Mouse (Mus musculus): ENCODE results near the gene Ecpas. TPM values are rescaled to one million over a fixed set of nuclear protein-coding genes. Genes with fewer than 3 reads are reported as not detected.

Gene Ecpas
- total and polyA plus RNA-seq, 2 experiments from 2014 or later: 22.5 to 81.6 TPM

DNA sequence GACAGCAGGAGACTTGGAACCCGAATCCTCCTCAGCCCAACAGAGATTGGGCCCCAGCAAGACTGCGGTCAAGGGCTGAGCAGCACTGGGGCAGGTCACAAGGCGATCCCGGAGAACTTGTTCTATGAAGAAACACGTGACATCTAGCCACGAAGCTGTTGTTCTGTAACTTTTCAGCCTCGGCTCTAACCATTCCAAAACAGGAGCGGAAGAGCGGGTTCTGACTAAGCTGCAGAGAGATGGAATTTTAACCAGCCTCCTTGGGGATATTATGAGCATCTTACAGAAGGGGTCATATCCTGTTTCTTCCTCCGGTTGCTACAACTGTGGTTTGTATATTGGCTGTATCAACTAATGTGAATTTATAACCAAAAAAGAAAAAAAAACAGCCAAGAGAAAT, 163.4 kb downstream of the Ecpas start:
- 31% methylated on average over 10 of the region's 10 CpGs for WGBS
- H3K27me3 ChIP-seq (ENCODE audit: insufficient read depth, low read length): no peaks in the 10 kb centered on the region
- no peak for TF ChIP-seq CTCF (IDR thresholded peaks at IDR 0.05; ENCODE audit: low read depth)
- ATAC-seq: no peak
- H3K4me2 ChIP-seq (ENCODE audit: low read depth): peak overlapping the region; percentile 30; the same call in 1 of the 2 replicates
- no peaks in the 10 kb centered on the region for H3K9me3 ChIP-seq (ENCODE audit: low read length)
- H3K27ac ChIP-seq (ENCODE audit: low read depth, low read length): no peak overlapping the region
- H3K4me1 ChIP-seq (ENCODE audit: insufficient read depth): no peaks in the 10 kb centered on the region
- H3K4me3 ChIP-seq (ENCODE audit: low read depth, low read length): no peak overlapping the region
- no peak overlapping the region for H3K9ac ChIP-seq
- peak; percentile 14 for DNase-seq
- no peaks in the 10 kb centered on the region for H3K36me3 ChIP-seq (ENCODE audit: insufficient read depth)

Other genes starting within 250 kb of the Ecpas start
- 0.08 and 1.5 TPM in 2 replicates for gene Olfr267, start 125.0 kb downstream of the Ecpas start, total RNA-seq (2014; rRNA removed)
- 0.04 TPM in 1 of 2 replicates, not detected in the other for gene Olfr267, start 125.0 kb downstream of the Ecpas start, polyA plus RNA-seq (2015; fragmentation: Nextera tagmentation; extraction: Ambion mirVana)
- gene Zkscan16, start 30.9 kb upstream of the Ecpas start, total RNA-seq (2014; rRNA removed): 3.7 and 5.6 TPM in 2 replicates
- gene Zkscan16, start 30.9 kb upstream of the Ecpas start, polyA plus RNA-seq (2015; fragmentation: Nextera tagmentation; extraction: Ambion mirVana): 0.44 and 1.5 TPM in 2 replicates
- gene Ptgr1, start 74.4 kb upstream of the Ecpas start, total RNA-seq (2014; rRNA removed): 2.0 and 2.8 TPM in 2 replicates
- gene Ptgr1, start 74.4 kb upstream of the Ecpas start, polyA plus RNA-seq (2015; fragmentation: Nextera tagmentation; extraction: Ambion mirVana): 3.2 and 3.8 TPM in 2 replicates
- gene Dnajc25, start 82.3 kb upstream of the Ecpas start, total RNA-seq (2014; rRNA removed): 4.5 and 5.7 TPM in 2 replicates
- 4.6 and 8.5 TPM in 2 replicates for gene Dnajc25, start 82.3 kb upstream of the Ecpas start, polyA plus RNA-seq (2015; fragmentation: Nextera tagmentation; extraction: Ambion mirVana)
- gene Gm20503, start 90.5 kb upstream of the Ecpas start, total RNA-seq (2014; rRNA removed): not detected in 2 replicates
- 8.6 and 11.8 TPM in 2 replicates for gene Gm20503, start 90.5 kb upstream of the Ecpas start, polyA plus RNA-seq (2015; fragmentation: Nextera tagmentation; extraction: Ambion mirVana)
- 158 and 219 TPM in 2 replicates for gene Gng10, start 122.3 kb upstream of the Ecpas start, total RNA-seq (2014; rRNA removed)
- gene Gng10, start 122.3 kb upstream of the Ecpas start, polyA plus RNA-seq (2015; fragmentation: Nextera tagmentation; extraction: Ambion mirVana): 315 and 342 TPM in 2 replicates
- gene AI481877, start 226.2 kb upstream of the Ecpas start, total RNA-seq (2014; rRNA removed): not detected in 2 replicates
- gene AI481877, start 226.2 kb upstream of the Ecpas start, polyA plus RNA-seq (2015; fragmentation: Nextera tagmentation; extraction: Ambion mirVana): not detected in 2 replicates

Data from forebrain, postnatal 0 days (tissue).